Mouse (Mus musculus) intestine, postnatal 0 days (tissue): ENCODE results near the gene Msl1. TPM values are rescaled to one million over a fixed set of nuclear protein-coding genes. Genes with fewer than 3 reads are reported as not detected.
"Not testable (repeated sequence)": the region's sequence is repeated elsewhere in the genome, so short reads cannot be mapped to it uniquely, and the experiment has no call there.

Source experiments
- ATAC-seq: fragments of 200-750 bp; cut with Nextera tagmentation; 2 replicates; pipeline ENCODE4 v1.8.0; 2017; ENCODE audit warnings: mild to moderate bottlenecking, moderate TSS enrichment, moderate library complexity
- H3K27ac ChIP-seq: fragments of 300-500 bp; sonication (generic); 2 replicates; pipeline ENCODE4 v1.5.1; 2014; ENCODE audit warnings: mild to moderate bottlenecking, low read depth, low read length, moderate library complexity
- H3K27me3 ChIP-seq: fragments of 300-500 bp; sonication (generic); replicated peaks from 2 replicates; pipeline ENCODE4 v1.6.1; 2014; ENCODE audit warnings: low read length, mixed read lengths; ENCODE audit not compliant: control insufficient read depth, insufficient read depth
- H3K36me3 ChIP-seq: fragments of 300-500 bp; sonication (generic); 2 replicates; pipeline ENCODE4 v1.6.1; 2014; ENCODE audit warnings: mild to moderate bottlenecking, moderate library complexity; ENCODE audit not compliant: control insufficient read depth, insufficient read depth
- H3K4me1 ChIP-seq: fragments of 300-500 bp; sonication (generic); replicated peaks from 2 replicates; pipeline ENCODE4 v1.6.1; 2014; ENCODE audit warnings: antibody characterized with exemption, low read length, mixed read lengths; ENCODE audit not compliant: control insufficient read depth, insufficient read depth
- H3K4me2 ChIP-seq: fragments of 300-500 bp; sonication (generic); replicated peaks from 2 replicates; pipeline ENCODE4 v1.6.1; 2014; ENCODE audit warnings: low read depth, mild to moderate bottlenecking, moderate library complexity
- H3K4me3 ChIP-seq: fragments of 300-500 bp; sonication (generic); 2 replicates; pipeline ENCODE4 v1.5.1; 2014; ENCODE audit warnings: low read depth, low read length
- H3K9ac ChIP-seq: fragments of 300-500 bp; sonication (generic); 2 replicates; pipeline ENCODE4 v1.6.1; 2014; ENCODE audit warnings: mild to moderate bottlenecking, low read depth, low read length
- H3K9me3 ChIP-seq: fragments of 300-500 bp; sonication (generic); 2 replicates; pipeline ENCODE4 v1.6.1; 2016; ENCODE audit warnings: mixed run types; ENCODE audit not compliant: control insufficient read depth
- CTCF ChIP-seq: sonication (generic); IDR thresholded peaks from 2 replicates; pipeline ENCODE4 v1.5.1; 2016; ENCODE audit warnings: low read depth, mild to moderate bottlenecking, control low read depth, antibody characterized with exemption, moderate library complexity
- WGBS: fragments of 180-500 bp; shearing (Covaris S2); extraction: QIAGEN DNeasy Blood & Tissue Kit; methylation state at CpG from one replicate; pipeline ENCODE4 v1.1.7; 2014; 5-methylcytosine and 5-hydroxymethylcytosine counted together
- polyA plus RNA-seq: library from polyadenylated mRNA; unstranded; fragments of >200 nt; fragmentation: Nextera tagmentation; extraction: Ambion mirVana; gene quantifications from 2 replicates; pipeline ENCODE4 v1.2.1, GENCODE M21; 2015

Gene Msl1
- polyA plus RNA-seq, 1 experiment from 2014 or later: 12.6 TPM

- peaks cover 36% of the 10 kb centered on the region for H3K36me3 ChIP-seq
- H3K27ac ChIP-seq: no peak overlapping the region
- H3K4me2 ChIP-seq: peak overlapping the region; percentile 79
Measured at GRCm38 (mm10) chr11:98810686-98811085, 15.4 kb downstream of the Msl1 start.

GRCm38 (mm10) chr11:98816706-98817239 is 21.5 kb downstream of the Msl1 start:
- H3K4me2 ChIP-seq: no peak overlapping the region
- no peak for ATAC-seq
- H3K27ac ChIP-seq: no peak overlapping the region; the same call in 1 of the 2 replicates
- no peak overlapping the region for H3K4me3 ChIP-seq
- H3K27me3 ChIP-seq: no peaks in the 10 kb centered on the region
- peaks cover 75% of the 10 kb centered on the region for H3K36me3 ChIP-seq
- TF ChIP-seq CTCF: no peak
- H3K4me1 ChIP-seq: no peaks in the 10 kb centered on the region
- no peak overlapping the region for H3K9ac ChIP-seq
- no peaks in the 10 kb centered on the region for H3K9me3 ChIP-seq
- 95% methylated on average over 1 of the region's 1 CpGs for WGBS

More at GRCm38 (mm10) chr11:98810686-98811085, 15.4 kb downstream of the Msl1 start:
- no peak for ATAC-seq
- no peaks in the 10 kb centered on the region for H3K27me3 ChIP-seq
- no peaks in the 10 kb centered on the region for H3K9me3 ChIP-seq
- peak overlapping the region; percentile 84 for H3K4me3 ChIP-seq
- 41% methylated on average over 7 of the region's 7 CpGs for WGBS
- peak overlapping the region; percentile 84; the same call in 1 of the 2 replicates for H3K9ac ChIP-seq
- H3K4me1 ChIP-seq: no peaks in the 10 kb centered on the region
- no peak for TF ChIP-seq CTCF

GRCm38 (mm10) chr11:98820968-98821367 is 25.7 kb downstream of the Msl1 start:
- no peak overlapping the region for H3K4me3 ChIP-seq
- no peaks in the 10 kb centered on the region for H3K9me3 ChIP-seq
- no peaks in the 10 kb centered on the region for H3K4me1 ChIP-seq
- ATAC-seq: no peak
- H3K27me3 ChIP-seq: no peaks in the 10 kb centered on the region
- no peak overlapping the region for H3K4me2 ChIP-seq
- peaks cover 80% of the 10 kb centered on the region for H3K36me3 ChIP-seq
- H3K27ac ChIP-seq: no peak overlapping the region
- no peak for TF ChIP-seq CTCF
- WGBS: 91% methylated on average over 5 of the region's 5 CpGs
- no peak overlapping the region for H3K9ac ChIP-seq

GRCm38 (mm10) chr11:98826071-98826470 is 30.8 kb downstream of the Msl1 start:
- not testable (repeated sequence) for ATAC-seq, H3K27me3 ChIP-seq, H3K4me2 ChIP-seq, H3K4me3 ChIP-seq, H3K27ac ChIP-seq, H3K4me1 ChIP-seq, H3K9ac ChIP-seq, H3K9me3 ChIP-seq
- H3K36me3 ChIP-seq: peaks cover 75% of the 10 kb centered on the region
- 98% methylated on average over 2 of the region's 2 CpGs for WGBS

- H3K9me3 ChIP-seq: no peaks in the 10 kb centered on the region
- no peak overlapping the region for H3K4me3 ChIP-seq
- H3K27ac ChIP-seq: no peak overlapping the region
- no peak for TF ChIP-seq CTCF
- ATAC-seq: no peak
- H3K4me1 ChIP-seq: no peaks in the 10 kb centered on the region
- 80% methylated on average over 2 of the region's 2 CpGs for WGBS
- H3K27me3 ChIP-seq: no peaks in the 10 kb centered on the region
- H3K4me2 ChIP-seq: no peak overlapping the region
- peaks cover 74% of the 10 kb centered on the region for H3K36me3 ChIP-seq
- no peak overlapping the region for H3K9ac ChIP-seq
Measured at GRCm38 (mm10) chr11:98827877-98828276, 32.6 kb downstream of the Msl1 start.

- TF ChIP-seq CTCF: peak; percentile 88
- ATAC-seq: no peak
- 74% methylated on average over 12 of the region's 12 CpGs for WGBS
Measured at GRCm38 (mm10) chr11:98829091-98829775, 33.9 kb downstream of the Msl1 start.

More at GRCm38 (mm10) chr11:98829091-98829775, 33.9 kb downstream of the Msl1 start:
- no peaks in the 10 kb centered on the region for H3K27me3 ChIP-seq
- no peaks in the 10 kb centered on the region for H3K9me3 ChIP-seq
- H3K36me3 ChIP-seq: peaks cover 73% of the 10 kb centered on the region
- no peak overlapping the region for H3K4me2 ChIP-seq
- peak overlapping the region; percentile 4; the same call in 1 of the 2 replicates for H3K27ac ChIP-seq
- no peak overlapping the region for H3K4me3 ChIP-seq
- no peaks in the 10 kb centered on the region for H3K4me1 ChIP-seq
- no peak overlapping the region for H3K9ac ChIP-seq
